Mouse (Mus musculus): Measurements from ENCODE around the gene Bst2. TPM values are rescaled to one million over a fixed set of nuclear protein-coding genes. Genes with fewer than 3 reads are reported as not detected.

Gene Bst2
- polyA plus RNA-seq, 1 experiment from 2014 or later = 16.4 TPM

GRCm38 (mm10) chr8:71511644-71512043 is 25.6 kb downstream of the Bst2 start, which contains the start of gene Plvap:
Plvap (minus strand) TSS chr8:71511752.
- Histone ChIP-seq H3K36me3 (no peaks in the 10 kb centered on the region), H3K4me3 (peak within 1 kb of the TSS; percentile 4; the same call in 1 of the 2 replicates), H3K9ac (no peak within 1 kb of the TSS), H3K4me1 (peaks cover 11% of the 10 kb centered on the region; the same call in 1 of the 2 replicates), H3K9me3 (no peaks in the 10 kb centered on the region), H3K4me2 (replicated peaks) (no peak within 1 kb of the TSS; the same call in 1 of the 2 replicates), H3K27me3 (replicated peaks) (peaks cover 35% of the 10 kb centered on the region), H3K27ac (no peak within 1 kb of the TSS)
- WGBS = 61% methylated on average over 14 of the region's 14 CpGs
- ATAC-seq (ENCODE audit: low FRiP score, low read depth) = no peak

GRCm38 (mm10) chr8:71509316-71509715 is 27.9 kb downstream of the Bst2 start:
- no peak overlapping the region for H3K4me3 ChIP-seq
- no peak overlapping the region for H3K27ac ChIP-seq
- peaks cover 51% of the 10 kb centered on the region for H3K27me3 ChIP-seq (replicated peaks)
- H3K9me3 ChIP-seq = no peaks in the 10 kb centered on the region
- peak overlapping the region; percentile 16; the same call in 1 of the 2 replicates for H3K4me2 ChIP-seq (replicated peaks)
- no peaks in the 10 kb centered on the region for H3K36me3 ChIP-seq
- no peak for ATAC-seq (ENCODE audit: low FRiP score, low read depth)
- 60% methylated on average over 2 of the region's 2 CpGs for WGBS
- H3K9ac ChIP-seq = no peak overlapping the region
- H3K4me1 ChIP-seq = peaks cover 11% of the 10 kb centered on the region; the same call in 1 of the 2 replicates

GRCm38 (mm10) chr8:71507589-71508104 is 29.6 kb downstream of the Bst2 start:
- no peak overlapping the region for H3K27ac ChIP-seq
- peak; percentile 63 for ATAC-seq (ENCODE audit: low FRiP score, low read depth)
- WGBS = under 1% methylated on average over 61 of the region's 61 CpGs
- H3K9me3 ChIP-seq = no peaks in the 10 kb centered on the region
- peak overlapping the region; percentile 71 for H3K4me2 ChIP-seq (replicated peaks)
- no peaks in the 10 kb centered on the region for H3K36me3 ChIP-seq
- H3K9ac ChIP-seq = 0 out of 2 replicates have a peak overlapping the region, but pooled peaks have one; percentile 35
- H3K4me1 ChIP-seq = peaks cover 11% of the 10 kb centered on the region; the same call in 1 of the 2 replicates
- H3K4me3 ChIP-seq = peak overlapping the region; percentile 37
- peaks cover 51% of the 10 kb centered on the region for H3K27me3 ChIP-seq (replicated peaks)

- no peak overlapping the region for H3K4me3 ChIP-seq
- no peak overlapping the region for H3K4me2 ChIP-seq (replicated peaks)
- ATAC-seq (ENCODE audit: low FRiP score, low read depth) = no peak
- no peak overlapping the region for H3K9ac ChIP-seq
- H3K9me3 ChIP-seq = no peaks in the 10 kb centered on the region
- peaks cover 11% of the 10 kb centered on the region; the same call in 1 of the 2 replicates for H3K4me1 ChIP-seq
- 89% methylated on average over 4 of the region's 4 CpGs for WGBS
- H3K27ac ChIP-seq = no peak overlapping the region
- H3K36me3 ChIP-seq = no peaks in the 10 kb centered on the region
- peaks cover 51% of the 10 kb centered on the region for H3K27me3 ChIP-seq (replicated peaks)
These were observed 31.3 kb downstream of the Bst2 start for GRCm38 (mm10) chr8:71505979-71506378.

GRCm38 (mm10) chr8:71505326-71505725 is 31.9 kb downstream of the Bst2 start:
- ATAC-seq (ENCODE audit: low FRiP score, low read depth) = no peak
- H3K27me3 ChIP-seq (replicated peaks) = peaks cover 50% of the 10 kb centered on the region
- H3K4me2 ChIP-seq (replicated peaks) = no peak overlapping the region
- H3K36me3 ChIP-seq = no peaks in the 10 kb centered on the region
- no peaks in the 10 kb centered on the region for H3K9me3 ChIP-seq
- WGBS = 92% methylated on average over 4 of the region's 4 CpGs
- H3K4me3 ChIP-seq = no peak overlapping the region
- H3K27ac ChIP-seq = no peak overlapping the region
- no peak overlapping the region for H3K9ac ChIP-seq
- H3K4me1 ChIP-seq = peaks cover 11% of the 10 kb centered on the region; the same call in 1 of the 2 replicates

GRCm38 (mm10) chr8:71504349-71504748 is 32.9 kb downstream of the Bst2 start:
- 89% methylated on average over 4 of the region's 4 CpGs for WGBS
- no peak overlapping the region for H3K9ac ChIP-seq
- H3K27me3 ChIP-seq (replicated peaks) = peaks cover 41% of the 10 kb centered on the region
- H3K4me2 ChIP-seq (replicated peaks) = no peak overlapping the region
- ATAC-seq (ENCODE audit: low FRiP score, low read depth) = no peak
- H3K27ac ChIP-seq = no peak overlapping the region
- H3K4me1 ChIP-seq = peaks cover 11% of the 10 kb centered on the region; the same call in 1 of the 2 replicates
- H3K9me3 ChIP-seq = no peaks in the 10 kb centered on the region
- no peak overlapping the region for H3K4me3 ChIP-seq
- H3K36me3 ChIP-seq = no peaks in the 10 kb centered on the region

- no peak overlapping the region for H3K4me3 ChIP-seq
- no peak overlapping the region for H3K27ac ChIP-seq
These were observed 38.2 kb downstream of the Bst2 start for GRCm38 (mm10) chr8:71498816-71499690.

GRCm38 (mm10) chr8:71497881-71498501 is 39.3 kb downstream of the Bst2 start:
- no peak overlapping the region for H3K27ac ChIP-seq

More at GRCm38 (mm10) chr8:71498816-71499690, 38.2 kb downstream of the Bst2 start:
- Histone ChIP-seq H3K9ac (no peak overlapping the region), H3K27me3 (replicated peaks) (0 out of 2 replicates have a peak, but pooled peaks cover 4% of the 10 kb centered on the region), H3K4me2 (replicated peaks) (no peak overlapping the region), H3K9me3 (no peaks in the 10 kb centered on the region), H3K4me1 (peaks cover 21% of the 10 kb centered on the region), H3K36me3 (no peaks in the 10 kb centered on the region)
- no peak for ATAC-seq (ENCODE audit: low FRiP score, low read depth)
- 40% methylated on average over 16 of the region's 16 CpGs for WGBS

GRCm38 (mm10) chr8:71497077-71497645 is 40.1 kb downstream of the Bst2 start:
- Histone ChIP-seq H3K27ac (no peak overlapping the region), H3K9me3 (no peaks in the 10 kb centered on the region), H3K4me3 (no peak overlapping the region), H3K36me3 (peaks cover 11% of the 10 kb centered on the region), H3K4me1 (peaks cover 21% of the 10 kb centered on the region), H3K27me3 (replicated peaks) (0 out of 2 replicates have a peak, but pooled peaks cover 4% of the 10 kb centered on the region), H3K4me2 (replicated peaks) (no peak overlapping the region), H3K9ac (0 out of 2 replicates have a peak overlapping the region, but pooled peaks have one; percentile 8)
- WGBS = 90% methylated on average over 1 of the region's 1 CpGs
- ATAC-seq (ENCODE audit: low FRiP score, low read depth) = no peak

More at GRCm38 (mm10) chr8:71497881-71498501, 39.3 kb downstream of the Bst2 start:
- WGBS = 28% methylated on average over 15 of the region's 15 CpGs
- peaks cover 3% of the 10 kb centered on the region; the same call in 1 of the 2 replicates for H3K36me3 ChIP-seq
- no peak overlapping the region for H3K4me2 ChIP-seq (replicated peaks)
- ATAC-seq (ENCODE audit: low FRiP score, low read depth) = no peak
- H3K4me1 ChIP-seq = peaks cover 21% of the 10 kb centered on the region
- H3K9ac ChIP-seq = no peak overlapping the region
- no peaks in the 10 kb centered on the region for H3K9me3 ChIP-seq
- H3K4me3 ChIP-seq = no peak overlapping the region
- 0 out of 2 replicates have a peak, but pooled peaks cover 4% of the 10 kb centered on the region for H3K27me3 ChIP-seq (replicated peaks)

- Histone ChIP-seq H3K4me3 (no peak overlapping the region), H3K9me3 (no peaks in the 10 kb centered on the region), H3K9ac (no peak overlapping the region), H3K4me1 (peaks cover 21% of the 10 kb centered on the region), H3K4me2 (replicated peaks) (no peak overlapping the region), H3K36me3 (peaks cover 18% of the 10 kb centered on the region), H3K27ac (no peak overlapping the region), H3K27me3 (replicated peaks) (0 out of 2 replicates have a peak, but pooled peaks cover 4% of the 10 kb centered on the region)
- ATAC-seq (ENCODE audit: low FRiP score, low read depth) = no peak
- WGBS = 47% methylated on average over 11 of the region's 11 CpGs
These were observed 40.8 kb downstream of the Bst2 start for GRCm38 (mm10) chr8:71496481-71496880.

- ATAC-seq (ENCODE audit: low FRiP score, low read depth) = no peak
- Histone ChIP-seq H3K9ac (no peak overlapping the region), H3K9me3 (no peaks in the 10 kb centered on the region), H3K36me3 (peaks cover 25% of the 10 kb centered on the region), H3K4me3 (no peak overlapping the region), H3K27ac (no peak overlapping the region), H3K4me2 (replicated peaks) (no peak overlapping the region), H3K4me1 (peaks cover 21% of the 10 kb centered on the region), H3K27me3 (replicated peaks) (0 out of 2 replicates have a peak, but pooled peaks cover 4% of the 10 kb centered on the region)
- WGBS = 92% methylated on average over 5 of the region's 5 CpGs
These were observed 41.4 kb downstream of the Bst2 start for GRCm38 (mm10) chr8:71495811-71496210.

Measured in neural tube, embryonic 12.5 days (tissue).